Mouse (Mus musculus) liver, embryonic 15.5 days (tissue): Measurements from ENCODE around the gene Map3k13. TPM values are rescaled to one million over a fixed set of nuclear protein-coding genes. Genes with fewer than 3 reads are reported as not detected.
"Not testable (repeated sequence)": the region's sequence is repeated elsewhere in the genome, so short reads cannot be mapped to it uniquely, and the experiment has no call there.

Experiments
- ATAC-seq: fragments of 200-750 bp; cut with Nextera tagmentation; 2 replicates; pipeline ENCODE4 v1.8.0; 2017; ENCODE audit warnings: moderate number of reproducible peaks, mild to moderate bottlenecking, moderate library complexity; ENCODE audit not compliant: insufficient read depth
- H3K27ac ChIP-seq: fragments of 300-500 bp; sonication (generic); replicated peaks from 2 replicates; pipeline ENCODE4 v1.5.1; 2015; ENCODE audit warnings: mild to moderate bottlenecking, inconsistent platforms
- H3K27me3 ChIP-seq: fragments of 300-500 bp; sonication (generic); 2 replicates; pipeline ENCODE4 v1.6.1; 2015; ENCODE audit warnings: mild to moderate bottlenecking, inconsistent platforms
- H3K36me3 ChIP-seq: fragments of 300-500 bp; sonication (generic); replicated peaks from 2 replicates; pipeline ENCODE4 v1.6.1; 2015; ENCODE audit warnings: moderate library complexity, mild to moderate bottlenecking, inconsistent platforms
- H3K4me1 ChIP-seq: fragments of 300-500 bp; sonication (generic); replicated peaks from 2 replicates; pipeline ENCODE4 v1.6.1; 2015; ENCODE audit warnings: inconsistent platforms
- H3K4me2 ChIP-seq: fragments of 300-500 bp; sonication (generic); 2 replicates; pipeline ENCODE4 v1.6.1; 2015; ENCODE audit warnings: moderate library complexity, mild to moderate bottlenecking, inconsistent platforms
- H3K4me3 ChIP-seq: fragments of 300-500 bp; sonication (generic); replicated peaks from 2 replicates; pipeline ENCODE4 v1.5.1; 2015; ENCODE audit warnings: mild to moderate bottlenecking, inconsistent platforms
- H3K9ac ChIP-seq: fragments of 300-500 bp; sonication (generic); 2 replicates; pipeline ENCODE4 v1.6.1; 2015; ENCODE audit warnings: moderate library complexity, mild to moderate bottlenecking, inconsistent platforms
- H3K9me3 ChIP-seq: fragments of 300-500 bp; sonication (generic); replicated peaks from 2 replicates; pipeline ENCODE4 v1.6.1; 2016; ENCODE audit warnings: inconsistent platforms
- WGBS: fragments of 180-500 bp; shearing (Covaris S2); methylation state at CpG from one replicate; pipeline ENCODE4 v1.1.7; 2015; ENCODE audit warnings: mixed read lengths; ENCODE audit not compliant: insufficient replicate concordance; 5-methylcytosine and 5-hydroxymethylcytosine counted together
- polyA plus RNA-seq: library from polyadenylated mRNA; unstranded; fragments of >200 nt; fragmentation: Nextera tagmentation; extraction: Ambion mirVana; gene quantifications from 2 replicates; pipeline ENCODE4 v1.2.1, GENCODE M21; 2015

Gene Map3k13
- polyA plus RNA-seq, 1 experiment from 2014 or later: 0.38 TPM

- no peak overlapping the region for H3K9ac ChIP-seq
- WGBS: 74% methylated on average over 8 of the region's 8 CpGs
- H3K4me1 ChIP-seq: peaks cover 58% of the 10 kb centered on the region
- no peaks in the 10 kb centered on the region for H3K36me3 ChIP-seq
- H3K4me3 ChIP-seq: no peak overlapping the region
- peak overlapping the region; percentile 81; the same call in 1 of the 2 replicates for H3K4me2 ChIP-seq
- H3K27me3 ChIP-seq: no peaks in the 10 kb centered on the region
- H3K27ac ChIP-seq: no peak overlapping the region
- ATAC-seq: no peak
- no peaks in the 10 kb centered on the region for H3K9me3 ChIP-seq
These were observed 7.8 kb upstream of the Map3k13 start for GRCm38 (mm10) chr16:21786317-21786716.

- no peaks in the 10 kb centered on the region for H3K36me3 ChIP-seq
- H3K4me1 ChIP-seq: peaks cover 66% of the 10 kb centered on the region
- ATAC-seq: peak; percentile 83
- peak within 1 kb of the TSS; percentile 62 for H3K4me3 ChIP-seq
- H3K4me2 ChIP-seq: peak within 1 kb of the TSS; percentile 81
- no peaks in the 10 kb centered on the region for H3K9me3 ChIP-seq
- peak within 1 kb of the TSS; percentile 73 for H3K27ac ChIP-seq
- peak within 1 kb of the TSS; percentile 60 for H3K9ac ChIP-seq
- WGBS: 8% methylated on average over 28 of the region's 28 CpGs
- H3K27me3 ChIP-seq: no peaks in the 10 kb centered on the region
These were observed 6.4 kb upstream of the Map3k13 start, which contains the start of gene Ehhadh for GRCm38 (mm10) chr16:21787516-21788353. TSS of gene Ehhadh (minus strand) at chr16:21787807.

GRCm38 (mm10) chr16:21788581-21788980, 5.6 kb upstream of the Map3k13 start:
- ATAC-seq: no peak
- Histone ChIP-seq H3K4me3 (no peak overlapping the region), H3K27ac (0 out of 2 replicates have a peak overlapping the region, but pooled peaks have one; percentile 73), H3K27me3 (no peaks in the 10 kb centered on the region), H3K4me1 (peaks cover 70% of the 10 kb centered on the region), H3K36me3 (no peaks in the 10 kb centered on the region), H3K4me2 (no peak overlapping the region), H3K9me3 (no peaks in the 10 kb centered on the region), H3K9ac (no peak overlapping the region)
- 47% methylated on average over 3 of the region's 3 CpGs for WGBS

- Histone ChIP-seq H3K27me3 (no peaks in the 10 kb centered on the region), H3K4me1 (peaks cover 70% of the 10 kb centered on the region), H3K4me2 (no peak overlapping the region), H3K9me3 (no peaks in the 10 kb centered on the region), H3K4me3 (no peak overlapping the region), H3K27ac (no peak overlapping the region), H3K36me3 (no peaks in the 10 kb centered on the region), H3K9ac (no peak overlapping the region)
- WGBS: 91% methylated on average over 2 of the region's 2 CpGs
- ATAC-seq: no peak
These were observed 5.0 kb upstream of the Map3k13 start for GRCm38 (mm10) chr16:21789180-21789579.

- H3K27me3 ChIP-seq: no peaks in the 10 kb centered on the region
- H3K9ac ChIP-seq: no peak overlapping the region
- 15% methylated on average over 1 of the region's 1 CpGs for WGBS
- H3K36me3 ChIP-seq: no peaks in the 10 kb centered on the region
- no peak overlapping the region for H3K4me2 ChIP-seq
- no peak for ATAC-seq
- H3K9me3 ChIP-seq: no peaks in the 10 kb centered on the region
- peak overlapping the region; percentile 94; the same call in 1 of the 2 replicates for H3K27ac ChIP-seq
- no peak overlapping the region for H3K4me3 ChIP-seq
- peaks cover 71% of the 10 kb centered on the region for H3K4me1 ChIP-seq
These were observed 3.7 kb upstream of the Map3k13 start for GRCm38 (mm10) chr16:21790469-21790868.

GRCm38 (mm10) chr16:21791779-21792178, 2.4 kb upstream of the Map3k13 start:
- 14% methylated on average over 3 of the region's 3 CpGs for WGBS
- H3K36me3 ChIP-seq: no peaks in the 10 kb centered on the region
- H3K4me1 ChIP-seq: peaks cover 74% of the 10 kb centered on the region
- peak overlapping the region; percentile 79 for H3K4me2 ChIP-seq
- ATAC-seq: peak; percentile 51
- H3K9ac ChIP-seq: no peak overlapping the region
- H3K27ac ChIP-seq: peak overlapping the region; percentile 94
- H3K27me3 ChIP-seq: no peaks in the 10 kb centered on the region
- no peak overlapping the region for H3K4me3 ChIP-seq
- H3K9me3 ChIP-seq: no peaks in the 10 kb centered on the region

- H3K27me3 ChIP-seq, ATAC-seq, H3K36me3 ChIP-seq, H3K9me3 ChIP-seq: not testable (repeated sequence)
- WGBS: 10% methylated on average over 2 of the region's 2 CpGs
- H3K4me3 ChIP-seq: peak overlapping the region; percentile 87
- peaks cover 59% of the 10 kb centered on the region for H3K4me1 ChIP-seq
- peak overlapping the region; percentile 91 for H3K9ac ChIP-seq
- H3K4me2 ChIP-seq: peak overlapping the region; percentile 79
- peak overlapping the region; percentile 94 for H3K27ac ChIP-seq
These were observed 901 bp upstream of the Map3k13 start for GRCm38 (mm10) chr16:21793080-21793810.

GRCm38 (mm10) chr16:21794697-21795045, 525 bp downstream of the Map3k13 start:
- ATAC-seq: no peak
- Histone ChIP-seq H3K4me2 (peak overlapping the region; percentile 79), H3K9ac (peak overlapping the region; percentile 91), H3K4me3 (peak overlapping the region; percentile 87), H3K36me3 (peaks cover 11% of the 10 kb centered on the region; the same call in 1 of the 2 replicates), H3K27me3 (no peaks in the 10 kb centered on the region), H3K27ac (peak overlapping the region; percentile 94), H3K4me1 (peaks cover 47% of the 10 kb centered on the region), H3K9me3 (no peaks in the 10 kb centered on the region)
- under 1% methylated on average over 14 of the region's 14 CpGs for WGBS

GRCm38 (mm10) chr16:21795071-21795470, 925 bp downstream of the Map3k13 start:
- peak overlapping the region; percentile 87 for H3K4me3 ChIP-seq
- H3K36me3 ChIP-seq: peaks cover 11% of the 10 kb centered on the region; the same call in 1 of the 2 replicates
- H3K4me1 ChIP-seq: peaks cover 47% of the 10 kb centered on the region
- WGBS: 12% methylated on average over 5 of the region's 5 CpGs
- H3K9ac ChIP-seq: peak overlapping the region; percentile 91; the same call in 1 of the 2 replicates
- peak overlapping the region; percentile 79 for H3K4me2 ChIP-seq
- peak overlapping the region; percentile 94; the same call in 1 of the 2 replicates for H3K27ac ChIP-seq
- no peaks in the 10 kb centered on the region for H3K27me3 ChIP-seq
- ATAC-seq: no peak
- no peaks in the 10 kb centered on the region for H3K9me3 ChIP-seq

- 79% methylated on average over 1 of the region's 1 CpGs for WGBS
- Histone ChIP-seq H3K9ac (no peak overlapping the region), H3K36me3 (peaks cover 43% of the 10 kb centered on the region), H3K9me3 (no peaks in the 10 kb centered on the region), H3K27me3 (no peaks in the 10 kb centered on the region), H3K4me2 (no peak overlapping the region), H3K27ac (no peak overlapping the region), H3K4me3 (no peak overlapping the region), H3K4me1 (no peaks in the 10 kb centered on the region)
- ATAC-seq: no peak
These were observed 10.1 kb downstream of the Map3k13 start for GRCm38 (mm10) chr16:21804258-21804657.

- Histone ChIP-seq H3K9me3 (no peaks in the 10 kb centered on the region), H3K27ac (no peak overlapping the region), H3K9ac (no peak overlapping the region), H3K27me3 (no peaks in the 10 kb centered on the region), H3K4me1 (no peaks in the 10 kb centered on the region), H3K4me3 (no peak overlapping the region), H3K4me2 (no peak overlapping the region), H3K36me3 (peaks cover 34% of the 10 kb centered on the region)
- 74% methylated on average over 1 of the region's 1 CpGs for WGBS
- ATAC-seq: no peak
These were observed 12.7 kb downstream of the Map3k13 start for GRCm38 (mm10) chr16:21806892-21807291.
